Mouse (Mus musculus): Measurements from ENCODE around the gene Ceacam16.

Gene Ceacam16

DNA sequence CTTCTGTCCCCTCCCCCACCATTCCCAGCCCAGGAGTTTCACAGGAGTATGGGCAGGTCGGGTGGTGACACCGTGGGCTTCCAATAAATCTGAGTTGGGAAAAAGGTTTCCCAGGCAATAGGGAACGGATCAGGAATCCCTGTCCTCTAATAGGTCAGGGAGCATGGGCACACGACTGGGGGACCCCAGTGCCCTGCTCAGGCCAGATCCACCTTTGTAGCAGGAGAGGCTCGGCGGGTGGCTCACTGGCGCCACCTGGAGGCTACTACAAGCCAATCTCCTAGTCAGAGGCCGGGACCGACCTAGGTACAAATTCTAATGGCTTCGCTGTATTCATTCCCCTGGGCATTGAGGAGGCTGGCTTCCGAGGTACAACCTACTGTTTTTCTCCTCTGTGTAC lies 17.5 kb downstream of the Ceacam16 start:
- DNase-seq (ENCODE audit: low spot score in 2 of 2): peak; percentile 65 to 76

DNA sequence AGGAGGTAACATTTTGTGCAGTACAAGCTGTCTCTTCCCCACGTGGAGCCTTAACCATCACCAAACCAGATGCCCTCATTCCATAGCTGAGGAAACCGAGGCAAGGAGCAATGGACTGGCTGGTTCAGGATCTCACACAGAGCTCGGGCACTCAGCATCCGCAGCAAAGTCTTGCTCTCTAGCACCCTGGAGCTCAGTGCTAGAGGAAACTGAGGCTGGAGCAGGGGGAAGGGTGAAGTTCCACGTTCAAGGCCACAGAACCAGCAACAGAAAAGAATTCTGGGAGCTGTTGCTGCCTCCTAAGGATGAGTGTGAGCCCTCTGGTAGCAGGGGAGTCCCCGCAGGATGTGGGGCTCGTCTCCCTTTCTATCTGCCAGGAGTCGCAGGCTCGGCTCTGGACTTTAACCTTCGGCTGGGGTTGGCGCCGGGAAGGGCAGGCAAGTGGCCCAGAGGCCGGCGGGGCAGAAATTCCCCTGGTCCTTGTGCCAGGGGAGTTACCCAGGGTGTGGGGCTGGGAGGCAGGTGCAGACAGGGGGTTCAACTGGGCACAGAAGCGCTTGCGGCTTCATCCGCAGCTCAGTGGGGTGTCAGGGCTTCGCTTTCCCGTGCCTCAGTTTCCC lies 18.1 kb downstream of the Ceacam16 start:
- DNase-seq (ENCODE audit: low spot score in 2 of 2): no peak

DNA sequence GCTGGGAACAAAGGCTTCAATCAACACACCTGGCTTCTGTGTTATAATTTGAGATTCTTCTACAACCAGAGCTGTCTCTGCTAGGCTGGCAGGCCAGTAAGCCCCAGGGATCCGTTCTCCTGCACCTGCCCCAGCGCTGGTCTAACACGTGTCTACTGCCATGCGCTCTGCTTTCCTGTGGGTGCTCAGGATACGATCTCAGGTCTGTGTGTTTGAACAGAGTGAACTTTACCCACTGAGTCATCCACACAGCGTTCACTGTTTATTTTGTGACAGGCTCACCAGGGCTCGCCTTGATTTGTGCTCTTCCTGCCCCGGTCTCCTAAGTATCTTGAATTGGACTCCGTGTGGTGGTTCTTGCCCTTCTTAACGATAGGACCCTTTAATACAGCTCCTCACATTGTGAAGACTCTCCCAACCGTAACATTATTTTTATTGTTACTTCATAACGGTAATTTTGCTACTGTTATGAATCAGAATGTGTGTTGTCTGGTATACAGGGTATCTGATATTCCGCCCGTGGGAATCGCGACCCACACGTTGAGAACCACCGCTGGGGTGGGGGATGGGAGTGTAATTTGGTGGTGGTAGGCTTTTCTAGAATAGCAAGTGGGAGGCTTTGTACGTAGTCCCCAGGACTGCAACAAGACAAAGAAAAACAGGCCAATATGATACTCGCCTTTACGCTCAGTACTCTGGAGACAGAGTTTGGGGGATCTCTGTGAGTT lies 19.2 kb downstream of the Ceacam16 start:
- DNase-seq (ENCODE audit: low spot score in 2 of 2): no peak

DNA sequence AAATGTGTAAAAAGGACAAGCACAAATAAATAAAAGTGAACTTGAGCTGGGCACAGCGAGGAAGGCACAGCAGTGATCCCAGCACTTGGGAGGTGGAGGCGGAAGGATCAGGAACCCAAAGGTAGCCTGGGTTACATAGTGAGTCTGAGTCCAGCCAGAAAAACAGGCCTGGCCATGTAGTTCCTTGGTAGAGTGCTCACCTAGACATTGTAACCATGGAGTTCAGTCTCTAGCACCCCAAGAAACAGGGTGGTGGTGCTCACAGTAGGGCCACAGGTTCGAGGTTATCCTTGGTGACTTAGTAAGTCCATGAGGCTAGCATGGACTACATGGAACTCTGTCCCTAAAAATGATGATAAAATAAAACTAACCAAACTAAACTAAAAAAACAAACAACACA lies 20.2 kb downstream of the Ceacam16 start:
- no peak for DNase-seq (ENCODE audit: low spot score in 2 of 2)

DNA sequence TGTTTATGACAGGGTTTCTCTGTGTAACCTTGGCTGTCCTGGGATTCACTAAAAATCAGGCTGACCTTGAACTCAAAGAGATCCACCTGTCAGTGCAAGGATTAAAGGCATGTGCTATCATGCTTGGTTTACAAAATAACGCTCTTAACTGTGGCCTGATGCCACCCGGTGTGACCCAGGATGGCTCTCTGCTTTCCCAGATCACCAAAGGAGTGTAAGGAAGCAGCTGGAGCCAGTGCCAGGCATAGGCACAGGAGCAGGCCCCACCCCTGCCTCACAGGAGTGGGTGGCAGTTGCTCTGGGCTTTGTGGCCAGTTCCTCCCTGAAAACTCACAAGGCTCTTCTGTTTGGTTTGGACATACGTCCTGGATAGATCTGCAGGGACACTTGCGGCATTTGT lies 20.7 kb downstream of the Ceacam16 start:
- DNase-seq (ENCODE audit: low spot score in 2 of 2): no peak

DNA sequence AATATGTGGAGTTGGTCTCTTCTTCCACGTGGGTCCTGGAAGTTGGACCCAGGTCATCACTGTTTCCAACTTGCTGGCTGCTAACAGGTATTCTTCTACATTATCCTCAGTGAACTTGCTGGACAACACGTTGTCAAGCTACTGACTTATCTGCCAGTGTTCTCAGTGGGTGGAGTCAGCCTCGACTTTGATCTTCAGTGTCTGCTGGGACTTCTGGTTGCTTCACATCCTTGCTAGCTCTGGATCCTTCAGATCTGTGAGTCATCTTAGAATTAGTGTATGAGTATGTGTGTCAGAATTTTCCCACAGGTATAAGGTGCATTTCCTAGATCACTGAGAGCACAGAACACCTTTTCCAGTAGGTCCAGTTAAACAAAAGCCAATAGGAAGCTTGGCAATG lies 24.3 kb downstream of the Ceacam16 start:
- DNase-seq (ENCODE audit: low spot score in 2 of 2): no peak

DNA sequence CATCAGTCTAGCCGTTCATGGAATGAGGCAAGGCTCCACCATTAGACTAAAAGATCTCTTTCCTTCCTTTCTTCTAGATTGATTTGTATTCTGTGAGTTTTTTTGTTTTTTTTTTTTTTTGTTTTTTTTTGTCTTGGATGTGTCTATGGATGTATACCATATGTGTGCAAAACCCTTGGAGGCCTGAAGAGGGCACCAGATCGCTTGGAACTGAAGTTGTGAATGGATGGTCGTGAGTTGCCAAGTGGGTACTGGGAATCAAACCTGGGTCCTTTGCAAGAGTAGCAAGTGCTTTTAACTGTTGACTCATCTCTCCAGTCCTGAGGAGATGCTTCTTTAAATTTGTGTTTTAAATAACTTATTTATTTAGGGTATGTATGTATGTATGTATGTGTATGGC lies 27.0 kb downstream of the Ceacam16 start:
- no peak for DNase-seq (ENCODE audit: low spot score in 2 of 2)

DNA sequence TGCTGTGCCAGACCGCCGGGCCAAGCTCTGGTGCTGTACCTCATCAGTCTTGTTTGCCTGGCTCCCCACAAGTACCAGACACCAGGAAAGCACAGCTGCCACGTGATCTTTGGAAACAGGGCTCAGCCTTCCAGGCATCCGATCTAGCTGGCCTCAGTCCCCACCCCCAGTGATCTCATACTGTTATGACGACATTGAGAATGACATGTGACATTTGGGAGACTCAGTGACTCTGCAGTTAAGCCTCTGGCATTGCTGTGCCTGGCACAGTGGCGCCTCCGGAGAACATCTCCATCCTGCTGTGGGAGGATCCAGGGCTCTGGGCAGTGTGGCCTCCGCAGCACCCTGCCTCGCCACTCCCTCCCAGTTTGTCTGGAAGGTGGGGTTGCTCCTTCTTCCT lies 29.3 kb downstream of the Ceacam16 start:
- no peak for DNase-seq (ENCODE audit: low spot score in 2 of 2)

DNA sequence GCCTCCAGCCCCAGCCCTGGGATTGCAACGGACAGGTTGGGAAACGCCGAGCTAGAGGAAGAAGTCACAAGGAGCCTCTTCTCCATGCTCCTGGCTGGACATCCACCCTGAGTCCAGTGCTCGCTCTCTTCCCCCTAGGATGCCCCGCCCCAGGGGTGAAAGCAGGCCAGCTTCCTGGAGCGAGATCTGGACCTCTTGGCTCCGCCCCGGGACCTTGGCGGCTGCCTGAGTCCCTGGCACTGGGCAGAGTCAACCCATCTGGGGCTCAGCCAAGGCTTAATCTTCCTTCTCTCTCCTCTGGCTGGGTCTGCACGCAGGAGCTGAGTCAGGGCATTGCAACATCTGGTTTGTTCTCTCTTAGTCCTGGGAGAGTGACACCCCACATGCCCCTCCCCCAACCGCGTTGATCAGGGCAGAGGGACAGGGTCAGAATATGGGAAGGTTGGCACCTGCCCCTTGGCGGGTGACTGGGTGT lies 30.4 kb downstream of the Ceacam16 start:
- peak; percentile 84 to 87 for DNase-seq (ENCODE audit: low spot score in 2 of 2)

DNA sequence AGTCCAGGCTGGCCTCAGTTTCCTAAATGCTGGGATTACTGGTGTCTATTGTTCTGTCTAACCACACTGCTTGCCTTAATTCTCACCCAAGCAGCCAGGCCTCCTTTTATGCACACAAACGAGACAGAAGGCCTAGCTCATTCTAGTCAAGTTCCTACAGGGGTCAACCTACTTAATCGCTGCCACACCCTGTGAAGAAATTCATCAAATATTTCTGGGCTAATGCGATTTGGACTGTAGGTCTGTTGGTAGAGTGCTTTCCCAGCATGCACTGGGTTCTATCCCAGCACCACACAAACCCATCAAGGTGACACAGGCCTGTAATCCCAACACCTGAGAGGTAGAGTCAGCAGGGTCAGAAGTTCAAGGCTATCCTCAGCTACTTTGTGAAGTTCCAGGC lies 31.4 kb downstream of the Ceacam16 start:
- DNase-seq (ENCODE audit: low spot score in 2 of 2): no peak

DNA sequence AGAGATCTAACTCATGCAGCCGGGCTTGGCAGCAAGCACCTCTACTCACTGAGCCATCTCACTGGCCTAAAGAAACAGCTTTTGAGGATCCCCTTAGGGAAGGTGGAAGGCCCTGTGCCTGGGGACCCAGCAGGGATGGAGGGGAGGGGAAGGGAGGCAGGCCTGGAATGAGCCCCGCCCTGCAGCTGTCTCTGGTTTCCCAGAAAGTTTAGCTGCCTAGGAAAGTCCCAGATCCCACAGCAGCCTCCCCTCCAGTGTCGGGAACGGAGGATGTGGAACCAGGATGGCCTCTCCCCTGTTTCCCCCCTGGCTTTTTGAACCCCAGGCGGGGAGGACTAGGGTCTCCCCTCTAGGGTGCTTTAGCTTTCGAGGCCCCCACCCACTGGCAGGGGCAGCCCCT lies 34.3 kb downstream of the Ceacam16 start:
- no peak for DNase-seq (ENCODE audit: low spot score in 2 of 2)

DNA sequence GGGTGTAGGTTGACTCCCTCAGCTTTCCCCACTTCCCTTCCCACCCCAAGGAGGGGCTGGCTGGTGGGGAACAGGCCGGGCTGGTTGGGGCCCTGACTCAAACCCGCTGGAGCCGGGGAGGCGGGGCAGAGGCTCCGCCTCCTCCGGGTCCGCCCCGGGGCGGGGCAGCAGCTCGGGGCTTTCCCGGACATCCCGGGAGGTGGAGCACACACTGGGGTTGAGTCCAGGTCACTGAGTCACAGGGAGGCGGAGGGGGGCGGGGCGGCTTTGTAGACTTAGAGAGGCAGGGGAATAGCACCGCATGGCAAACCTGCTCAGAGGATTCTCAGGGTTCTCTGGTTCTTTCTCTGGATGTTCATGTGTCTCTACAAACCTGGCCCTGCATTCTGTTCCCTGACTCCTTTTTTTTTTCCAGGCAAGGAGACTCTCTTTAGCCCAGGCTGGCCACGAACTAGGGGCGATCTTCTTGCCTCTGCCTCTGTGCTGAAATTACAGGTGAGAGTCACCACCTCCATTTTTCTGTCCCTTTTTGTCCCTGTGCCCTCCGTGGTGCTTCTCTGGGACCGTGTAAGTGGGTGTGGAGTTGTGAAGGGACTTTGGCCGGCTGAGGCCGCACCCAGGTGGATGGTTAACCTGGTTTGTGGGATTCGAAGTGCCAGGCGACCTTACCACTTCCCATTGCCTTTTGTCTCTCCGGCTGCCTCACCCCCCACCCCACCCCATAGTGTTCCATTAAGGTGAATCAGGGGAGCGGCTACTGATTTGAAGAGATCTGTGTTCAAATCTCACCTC lies 36.7 kb downstream of the Ceacam16 start:
- DNase-seq (ENCODE audit: low spot score in 2 of 2): peak; percentile 92 to 97

DNA sequence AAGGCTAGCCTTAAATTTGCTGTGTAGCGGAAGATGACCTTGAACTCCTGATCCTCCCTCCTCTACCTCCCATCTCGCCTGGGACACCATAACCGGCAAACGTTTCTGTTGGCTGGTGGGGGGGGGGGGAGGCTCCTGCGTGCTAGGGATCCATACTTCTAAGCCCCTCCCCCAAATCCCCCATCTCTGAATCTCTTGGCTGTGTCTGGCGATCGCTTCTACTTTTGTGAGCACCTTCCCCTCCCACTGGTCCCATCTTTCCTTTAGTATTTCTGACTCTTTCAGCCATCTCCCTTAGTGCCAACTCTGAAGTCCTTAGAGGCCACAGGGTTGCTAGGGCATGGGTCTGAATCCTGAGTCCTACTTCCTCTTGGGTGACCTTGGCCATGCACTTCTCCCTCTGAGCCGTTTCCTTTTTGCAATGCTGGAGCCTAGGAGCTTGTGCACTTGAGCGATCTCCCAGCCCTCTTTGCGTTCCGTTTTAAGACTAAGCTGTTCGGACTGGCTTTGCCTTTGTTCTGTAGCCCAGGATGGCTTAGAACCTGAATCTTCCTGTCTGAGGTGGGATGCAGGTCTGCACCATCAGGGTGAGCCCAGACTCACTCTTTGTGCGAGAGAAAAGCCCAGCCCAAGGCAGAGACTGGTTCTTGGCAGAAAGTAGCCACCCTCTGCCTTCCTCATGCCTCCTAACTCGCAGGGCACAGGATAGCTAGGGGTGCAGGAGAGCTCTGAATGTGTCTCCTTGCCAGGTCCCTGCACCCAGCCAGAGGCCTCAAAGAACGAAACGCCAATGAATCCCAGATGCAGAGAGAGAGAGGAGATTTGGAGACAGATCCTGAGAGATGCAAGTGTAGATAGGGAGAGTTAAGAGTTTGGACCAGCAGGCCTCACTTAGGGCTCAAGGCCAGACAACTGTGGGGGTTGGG lies 37.6 kb downstream of the Ceacam16 start:
- no peak for DNase-seq (ENCODE audit: low spot score in 2 of 2)

DNA sequence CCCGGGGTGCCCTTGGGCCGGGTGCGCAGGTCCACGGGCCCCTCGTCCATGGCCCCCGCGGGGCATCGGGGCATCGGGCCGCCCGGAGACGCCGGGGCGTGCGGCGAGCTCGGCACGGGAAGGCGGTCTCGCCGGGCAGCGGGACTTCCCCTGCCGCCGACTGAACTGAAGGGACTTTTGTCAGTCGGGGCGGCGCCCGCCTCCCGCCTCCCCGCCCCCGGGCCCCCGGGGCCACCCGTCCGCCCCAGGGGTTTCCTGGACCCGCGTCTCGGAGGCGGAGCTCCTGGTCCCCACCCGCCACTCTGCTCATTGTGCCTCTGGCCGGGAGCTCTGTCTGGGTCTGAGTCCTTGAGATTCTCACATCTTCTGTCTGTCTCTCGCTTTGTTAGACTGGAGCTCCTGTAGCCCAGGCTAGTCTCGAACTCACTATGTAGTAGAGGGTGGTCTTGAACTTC lies 38.5 kb downstream of the Ceacam16 start, which contains the start of gene Bcl3:
Gene Bcl3 (minus strand): TSS at position 167 of the 455 bp plus-strand sequence.
- peak in 1 of 2 experiments; percentile 62 for DNase-seq (ENCODE audit: low spot score in 2 of 2)

DNA sequence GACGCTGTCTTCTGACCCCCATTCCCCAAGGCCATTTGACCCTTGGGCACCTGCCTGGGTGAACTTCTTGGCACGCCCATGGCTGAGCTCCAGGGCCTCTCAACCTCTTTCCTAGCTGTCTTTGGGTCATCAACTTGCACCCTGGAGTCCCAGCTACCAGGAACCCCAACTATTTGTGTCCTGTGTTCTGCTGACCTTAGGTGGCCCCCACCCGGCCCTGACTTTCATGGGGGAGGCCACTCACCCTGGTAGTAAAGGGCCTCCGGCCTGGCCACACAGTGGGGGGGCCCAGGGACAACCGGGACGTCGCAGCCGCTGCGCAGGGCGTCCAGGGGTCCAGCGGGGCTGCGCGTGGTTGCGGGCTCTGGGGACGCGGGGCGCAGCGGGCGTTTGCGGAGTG lies 38.9 kb downstream of the Ceacam16 start:
- DNase-seq (ENCODE audit: low spot score in 2 of 2): no peak

DNA sequence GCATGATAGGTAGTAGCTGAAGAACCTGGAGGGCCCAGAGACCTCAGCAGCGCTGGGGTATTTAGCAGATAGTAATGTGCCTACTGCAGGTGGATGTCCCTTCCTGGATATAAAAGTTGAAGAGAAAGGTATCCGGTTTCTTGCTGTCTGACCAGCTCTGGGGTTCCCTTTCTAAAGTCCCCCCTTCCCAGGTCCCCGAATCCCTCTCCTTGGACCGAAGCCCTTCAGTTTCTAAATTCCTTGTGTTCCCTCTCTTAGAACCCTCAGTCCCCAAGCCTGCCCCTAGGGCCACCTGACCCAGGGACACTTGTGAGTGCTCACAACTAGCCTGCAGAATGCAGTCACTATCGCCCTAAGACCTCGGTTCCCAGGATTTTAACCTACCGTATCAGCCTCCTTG lies 39.5 kb downstream of the Ceacam16 start:
- no peak for DNase-seq (ENCODE audit: low spot score in 2 of 2)

DNA sequence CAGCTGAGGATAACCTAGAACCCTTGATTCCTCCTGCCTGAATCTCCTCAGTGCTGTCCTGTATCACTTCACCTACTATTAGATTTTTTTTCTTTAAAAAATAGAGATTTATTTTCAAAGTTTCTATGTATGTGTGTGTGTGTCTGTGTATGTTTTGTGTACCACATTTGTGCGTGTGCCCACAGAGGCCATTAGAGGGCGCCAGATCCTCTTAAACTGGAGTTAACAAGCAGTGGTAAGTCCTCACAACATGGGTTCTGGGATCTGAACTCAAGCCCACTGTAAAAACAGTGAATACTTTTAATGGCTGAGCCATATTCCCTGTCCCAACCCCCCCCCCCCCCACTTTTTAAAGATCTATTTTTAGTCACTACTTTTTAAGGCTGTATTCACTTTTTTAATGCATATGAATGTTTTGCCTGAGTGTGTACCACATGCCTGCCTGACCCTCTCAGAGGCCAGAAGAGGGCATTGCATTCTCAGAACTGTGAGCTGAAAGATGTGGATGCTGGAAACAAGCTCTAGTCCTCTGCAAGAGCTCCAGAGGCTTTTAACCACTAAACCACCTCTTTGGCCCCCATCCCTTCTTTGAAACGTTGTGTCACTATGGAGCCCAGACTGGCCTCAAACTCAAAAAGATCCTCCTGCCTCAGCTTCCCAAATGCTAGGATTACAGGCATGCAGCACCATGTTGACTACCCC lies 40.6 kb downstream of the Ceacam16 start:
- DNase-seq (ENCODE audit: low spot score in 2 of 2): no peak

DNA sequence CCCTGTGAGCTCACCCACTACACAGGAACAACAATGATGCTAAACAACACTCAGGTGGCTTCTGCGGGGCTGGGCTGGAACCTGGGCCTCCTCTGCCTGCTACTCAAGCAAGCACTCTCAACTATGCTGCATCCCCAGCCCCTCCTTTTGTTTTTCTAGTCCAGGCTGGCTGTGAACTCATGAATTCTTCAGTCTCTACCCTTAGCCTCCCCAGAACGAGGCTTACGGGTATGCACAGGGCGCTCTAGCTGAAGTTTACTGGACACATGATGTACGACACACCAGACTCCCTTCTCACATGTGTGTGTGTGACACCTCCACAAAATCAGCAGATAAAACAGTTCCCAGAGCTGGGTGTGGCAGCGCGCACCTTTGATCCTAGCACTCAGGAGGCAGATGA lies 42.2 kb downstream of the Ceacam16 start:
- no peak for DNase-seq (ENCODE audit: low spot score in 2 of 2)

DNA sequence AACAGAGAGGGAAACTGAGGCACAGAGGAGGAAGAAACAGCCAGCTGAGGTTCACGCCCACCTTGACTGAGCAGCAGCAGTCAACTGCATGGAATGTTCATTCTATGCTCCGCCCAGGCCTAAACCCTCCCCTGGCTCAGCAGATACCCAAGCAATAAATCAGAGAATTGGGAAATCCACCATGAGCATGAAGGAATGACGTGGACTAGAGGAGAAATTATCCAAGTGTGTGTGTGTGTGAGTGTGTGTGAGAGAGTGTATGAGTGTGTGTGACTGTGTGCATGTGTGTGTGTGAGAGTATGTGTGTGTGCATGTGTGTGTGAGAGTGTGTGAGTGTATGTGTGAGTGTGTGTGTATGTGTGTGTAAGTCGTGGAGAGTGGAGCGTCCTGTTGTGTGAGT lies 42.7 kb downstream of the Ceacam16 start:
- peak in 1 of 2 experiments; percentile 44 for DNase-seq (ENCODE audit: low spot score in 2 of 2)

DNA sequence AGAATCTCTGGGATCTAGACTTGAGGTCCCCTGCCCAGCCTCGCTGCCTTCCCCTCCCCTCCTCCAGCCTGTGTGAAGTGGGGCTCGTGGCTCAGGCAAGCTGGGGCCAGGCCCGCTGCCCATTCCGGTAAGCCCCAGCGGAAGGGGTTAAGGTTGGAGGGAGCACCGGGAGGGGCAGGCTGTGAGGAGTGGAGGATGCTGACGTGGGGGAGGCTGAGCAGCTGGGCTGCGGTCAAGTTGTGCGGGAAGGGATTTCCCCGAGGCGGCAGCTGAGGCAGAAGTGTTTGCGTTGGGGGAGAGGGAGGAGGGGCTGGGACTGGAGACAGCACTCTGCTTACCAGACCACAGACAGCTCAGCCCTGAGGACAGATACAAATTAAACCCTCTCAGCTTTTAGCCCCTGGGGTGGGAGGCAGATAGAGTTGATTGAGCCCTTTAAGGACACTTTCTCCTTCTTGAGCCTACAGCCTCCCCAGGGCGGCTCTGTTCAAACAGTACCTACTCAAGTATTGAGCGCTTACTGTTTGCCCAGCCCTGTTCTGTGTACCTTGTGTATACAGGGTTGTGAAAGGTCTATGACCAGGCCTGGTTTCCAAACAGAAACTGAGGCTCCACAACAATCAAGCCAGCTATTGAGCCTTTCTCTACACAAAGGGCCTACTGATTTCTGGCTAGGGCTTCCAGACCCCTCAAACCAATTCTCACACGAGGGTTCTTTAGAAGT lies 43.6 kb downstream of the Ceacam16 start:
- peak; percentile 68 to 72 for DNase-seq (ENCODE audit: low spot score in 2 of 2)

Measured in urinary bladder, postnatal 4 days (tissue).